Mouse (Mus musculus) heart, embryonic 12.5 days (tissue): ENCODE data around the gene Pimreg. TPM values are rescaled to one million over a fixed set of nuclear protein-coding genes. Genes with fewer than 3 reads are reported as not detected.
A peak's percentile ranks its signal among the peaks of the same experiment; 100 is the strongest.

Source experiments
- ATAC-seq: fragments of 200-750 bp; cut with Nextera tagmentation; 2 replicates; pipeline ENCODE4 v1.8.0; 2017; ENCODE audit warnings: moderate TSS enrichment, moderate library complexity; ENCODE audit not compliant: insufficient number of reproducible peaks, low FRiP score
- H3K27ac ChIP-seq: fragments of 300-500 bp; sonication (generic); 2 replicates; pipeline ENCODE4 v1.5.1; 2016; ENCODE audit warnings: mild to moderate bottlenecking, moderate library complexity; ENCODE audit not compliant: poor library complexity, severe bottlenecking
- H3K27me3 ChIP-seq: fragments of 300-500 bp; sonication (generic); replicated peaks from 2 replicates; pipeline ENCODE4 v1.6.1; 2016; ENCODE audit warnings: mild to moderate bottlenecking, moderate library complexity
- H3K36me3 ChIP-seq: fragments of 300-500 bp; sonication (generic); 2 replicates; pipeline ENCODE4 v1.6.1; 2016; ENCODE audit warnings: mild to moderate bottlenecking, moderate library complexity
- H3K4me1 ChIP-seq: fragments of 300-500 bp; sonication (generic); replicated peaks from 2 replicates; pipeline ENCODE4 v1.6.1; 2016; ENCODE audit warnings: mild to moderate bottlenecking
- H3K4me2 ChIP-seq: fragments of 300-500 bp; sonication (generic); 2 replicates; pipeline ENCODE4 v1.6.1; 2016; ENCODE audit warnings: mild to moderate bottlenecking, moderate library complexity
- H3K4me3 ChIP-seq: fragments of 300-500 bp; sonication (generic); 2 replicates; pipeline ENCODE4 v1.5.1; 2016; ENCODE audit warnings: mild to moderate bottlenecking
- H3K9ac ChIP-seq: fragments of 300-500 bp; sonication (generic); 2 replicates; pipeline ENCODE4 v1.6.1; 2016; ENCODE audit warnings: mild to moderate bottlenecking, moderate library complexity
- H3K9me3 ChIP-seq: fragments of 300-500 bp; sonication (generic); replicated peaks from 2 replicates; pipeline ENCODE4 v1.6.1; 2016; ENCODE audit warnings: mild to moderate bottlenecking, moderate library complexity
- WGBS: fragments of 180-500 bp; shearing (Covaris S2); methylation state at CpG from one replicate; pipeline ENCODE4 v1.1.7; 2016; 5-methylcytosine and 5-hydroxymethylcytosine counted together
- polyA plus RNA-seq: library from polyadenylated mRNA; unstranded; fragments of >200 nt; fragmentation: Nextera tagmentation; extraction: Ambion mirVana; gene quantifications from 2 replicates; pipeline ENCODE4 v1.2.1, GENCODE M21; 2016

Pimreg gene
- polyA plus RNA-seq, 1 experiment from 2014 or later: 90.6 TPM

DNA sequence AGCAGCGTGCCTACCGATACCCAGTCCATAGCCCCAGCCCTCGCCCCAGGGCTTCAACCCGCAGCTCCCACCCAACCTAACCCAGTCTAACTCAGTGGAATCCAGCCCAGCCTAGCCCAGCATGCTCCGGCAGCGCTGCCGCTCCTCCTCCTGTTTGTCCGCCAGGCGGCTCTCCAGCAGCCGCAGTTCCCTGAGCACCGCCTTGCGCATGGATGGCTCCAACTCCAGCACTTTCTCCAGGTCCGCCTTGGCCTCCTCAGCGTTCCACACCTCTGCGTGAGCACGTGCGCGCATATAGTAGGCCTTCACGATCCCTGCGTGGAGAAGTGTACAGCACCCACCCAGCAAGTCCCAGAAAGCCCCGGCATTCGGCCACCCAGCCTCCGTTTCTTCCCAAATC is 12.7 kb upstream of the Pimreg start:
- Histone ChIP-seq H3K4me2 (no peak overlapping the region), H3K36me3 (no peaks in the 10 kb centered on the region), H3K4me3 (no peak overlapping the region), H3K9ac (no peak overlapping the region), H3K4me1 (peaks cover 18% of the 10 kb centered on the region), H3K27me3 (peaks cover 31% of the 10 kb centered on the region), H3K9me3 (no peaks in the 10 kb centered on the region), H3K27ac (no peak overlapping the region)
- 19% methylated on average over 23 of the region's 23 CpGs for WGBS
- ATAC-seq: no peak

DNA sequence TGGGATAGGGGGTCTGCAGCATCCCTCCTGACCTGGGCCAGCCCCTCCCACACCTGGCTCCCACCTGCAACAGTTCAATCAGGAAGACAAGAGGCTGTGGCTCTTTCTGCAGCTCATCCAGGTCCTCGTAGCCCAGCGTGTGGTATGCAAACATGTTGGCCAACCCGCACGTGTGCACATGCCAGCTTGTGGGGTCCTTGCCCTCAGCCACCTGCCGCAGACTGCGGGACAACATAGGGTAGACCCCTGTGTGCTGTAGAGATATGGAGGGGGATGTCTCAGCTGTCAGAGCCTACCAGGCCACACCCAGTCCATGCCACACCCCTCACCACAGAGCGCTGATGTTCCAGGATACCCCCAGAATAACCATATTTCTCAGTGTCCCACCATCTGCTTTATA is 10.5 kb upstream of the Pimreg start:
- Histone ChIP-seq H3K4me1 (peaks cover 29% of the 10 kb centered on the region), H3K9ac (no peak overlapping the region), H3K27ac (no peak overlapping the region), H3K4me2 (no peak overlapping the region), H3K36me3 (no peaks in the 10 kb centered on the region), H3K27me3 (peaks cover 31% of the 10 kb centered on the region), H3K9me3 (no peaks in the 10 kb centered on the region), H3K4me3 (no peak overlapping the region)
- no peak for ATAC-seq
- 63% methylated on average over 7 of the region's 7 CpGs for WGBS

DNA sequence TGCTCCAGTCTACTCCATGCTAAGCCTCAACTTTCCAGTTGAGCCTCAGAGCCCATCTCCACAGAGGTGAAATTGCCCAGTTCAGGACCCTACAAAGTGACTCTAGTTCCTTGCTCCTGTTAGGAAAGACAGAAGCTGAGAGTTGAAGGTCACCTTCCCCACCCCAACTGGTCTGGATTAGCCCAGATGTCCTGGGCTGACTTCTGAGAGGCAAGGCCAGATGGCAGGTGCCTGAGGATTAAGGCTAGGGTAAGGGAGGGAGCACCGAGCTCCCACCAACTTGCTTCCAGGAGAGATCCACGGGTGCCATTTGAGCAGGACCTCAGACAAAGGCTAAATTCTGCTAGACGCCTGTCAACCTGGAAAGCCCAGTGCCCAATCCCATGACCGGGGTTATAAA is 9.7 kb upstream of the Pimreg start:
- no peaks in the 10 kb centered on the region for H3K9me3 ChIP-seq
- ATAC-seq: no peak
- no peak overlapping the region for H3K4me3 ChIP-seq
- H3K4me2 ChIP-seq: no peak overlapping the region
- H3K4me1 ChIP-seq: peaks cover 29% of the 10 kb centered on the region
- H3K27ac ChIP-seq: no peak overlapping the region
- WGBS: 64% methylated on average over 4 of the region's 4 CpGs
- H3K9ac ChIP-seq: no peak overlapping the region
- no peaks in the 10 kb centered on the region for H3K36me3 ChIP-seq
- peaks cover 31% of the 10 kb centered on the region for H3K27me3 ChIP-seq

DNA sequence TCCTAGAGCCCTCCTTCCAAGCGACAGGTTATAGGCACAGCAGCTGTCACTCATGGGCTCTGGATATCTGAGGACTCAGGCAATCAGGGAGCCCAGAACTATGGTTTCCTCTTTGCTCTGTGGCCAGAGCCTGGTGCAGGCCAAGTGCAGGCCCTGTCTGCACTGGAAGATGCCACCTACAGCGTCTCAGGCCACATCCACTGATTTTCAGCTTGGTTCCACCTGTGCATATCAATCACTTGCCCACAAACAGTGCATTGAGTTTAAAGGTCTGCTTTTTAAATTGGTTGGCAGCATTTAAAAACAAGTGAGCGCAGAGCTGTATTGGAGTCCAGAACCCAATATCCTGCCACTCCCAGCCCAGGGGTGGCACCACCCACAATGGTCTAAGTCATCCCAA is 9.2 kb upstream of the Pimreg start:
- H3K27me3 ChIP-seq: peaks cover 30% of the 10 kb centered on the region
- H3K4me2 ChIP-seq: no peak overlapping the region
- H3K4me1 ChIP-seq: peaks cover 29% of the 10 kb centered on the region
- no peak overlapping the region for H3K9ac ChIP-seq
- ATAC-seq: no peak
- H3K9me3 ChIP-seq: no peaks in the 10 kb centered on the region
- no peak overlapping the region for H3K27ac ChIP-seq
- no peaks in the 10 kb centered on the region for H3K36me3 ChIP-seq
- WGBS: 82% methylated on average over 3 of the region's 3 CpGs
- H3K4me3 ChIP-seq: no peak overlapping the region

DNA sequence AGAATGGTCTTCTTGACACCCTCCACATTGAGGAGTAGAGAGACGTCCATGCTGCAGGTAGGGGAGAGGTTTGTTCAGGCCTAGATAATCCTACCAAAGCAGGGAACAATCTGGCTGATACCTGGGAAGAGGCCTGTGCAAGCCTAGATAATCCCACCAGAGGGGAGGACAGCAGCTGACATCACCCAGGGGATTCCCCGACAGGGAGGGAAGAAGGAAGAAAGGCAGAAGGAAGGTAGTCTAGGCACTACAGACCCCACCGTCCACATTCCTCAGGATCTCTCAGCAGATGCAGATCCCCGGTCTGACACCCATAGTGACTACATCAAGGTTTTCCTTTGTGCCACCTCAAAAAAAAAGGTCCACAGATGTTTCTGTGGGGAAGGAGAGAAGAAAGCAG is 4.4 kb upstream of the Pimreg start, which contains the start of gene Aipl1:
Aipl1 (minus strand) TSS at position 101 of the 400 bp plus-strand sequence.
- 52% methylated on average over 4 of the region's 4 CpGs for WGBS
- Histone ChIP-seq H3K9me3 (no peaks in the 10 kb centered on the region), H3K36me3 (no peaks in the 10 kb centered on the region), H3K27me3 (0 out of 2 replicates have a peak, but pooled peaks cover 4% of the 10 kb centered on the region), H3K9ac (no peak within 1 kb of the TSS), H3K4me3 (no peak within 1 kb of the TSS), H3K4me2 (no peak within 1 kb of the TSS), H3K27ac (no peak within 1 kb of the TSS), H3K4me1 (peaks cover 41% of the 10 kb centered on the region)
- no peak for ATAC-seq

DNA sequence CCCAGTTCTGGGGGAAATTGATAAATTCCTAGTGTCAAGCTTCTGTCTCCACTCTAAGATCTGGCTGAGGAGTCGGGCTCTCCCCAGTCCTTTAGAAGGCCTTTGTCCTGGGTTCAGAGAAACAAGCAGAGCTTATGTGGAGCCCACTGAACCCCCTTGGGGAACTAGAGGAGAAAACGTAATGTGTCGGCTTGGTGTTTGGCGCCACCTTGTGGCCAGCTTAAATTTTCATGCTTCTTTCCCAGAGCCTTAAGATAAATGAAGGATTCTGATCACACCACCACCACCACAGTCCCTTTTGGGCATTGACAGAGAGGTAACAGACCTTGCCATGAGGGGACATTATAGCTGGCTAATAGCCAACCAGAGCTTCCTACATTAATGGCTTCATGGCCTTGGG is 3.8 kb upstream of the Pimreg start:
- H3K4me1 ChIP-seq: peaks cover 42% of the 10 kb centered on the region
- 2% methylated on average over 4 of the region's 4 CpGs for WGBS
- H3K27me3 ChIP-seq: 0 out of 2 replicates have a peak, but pooled peaks cover 4% of the 10 kb centered on the region
- H3K36me3 ChIP-seq: no peaks in the 10 kb centered on the region
- no peak overlapping the region for H3K4me3 ChIP-seq
- no peaks in the 10 kb centered on the region for H3K9me3 ChIP-seq
- H3K4me2 ChIP-seq: no peak overlapping the region
- no peak overlapping the region for H3K9ac ChIP-seq
- ATAC-seq: no peak
- H3K27ac ChIP-seq: no peak overlapping the region

DNA sequence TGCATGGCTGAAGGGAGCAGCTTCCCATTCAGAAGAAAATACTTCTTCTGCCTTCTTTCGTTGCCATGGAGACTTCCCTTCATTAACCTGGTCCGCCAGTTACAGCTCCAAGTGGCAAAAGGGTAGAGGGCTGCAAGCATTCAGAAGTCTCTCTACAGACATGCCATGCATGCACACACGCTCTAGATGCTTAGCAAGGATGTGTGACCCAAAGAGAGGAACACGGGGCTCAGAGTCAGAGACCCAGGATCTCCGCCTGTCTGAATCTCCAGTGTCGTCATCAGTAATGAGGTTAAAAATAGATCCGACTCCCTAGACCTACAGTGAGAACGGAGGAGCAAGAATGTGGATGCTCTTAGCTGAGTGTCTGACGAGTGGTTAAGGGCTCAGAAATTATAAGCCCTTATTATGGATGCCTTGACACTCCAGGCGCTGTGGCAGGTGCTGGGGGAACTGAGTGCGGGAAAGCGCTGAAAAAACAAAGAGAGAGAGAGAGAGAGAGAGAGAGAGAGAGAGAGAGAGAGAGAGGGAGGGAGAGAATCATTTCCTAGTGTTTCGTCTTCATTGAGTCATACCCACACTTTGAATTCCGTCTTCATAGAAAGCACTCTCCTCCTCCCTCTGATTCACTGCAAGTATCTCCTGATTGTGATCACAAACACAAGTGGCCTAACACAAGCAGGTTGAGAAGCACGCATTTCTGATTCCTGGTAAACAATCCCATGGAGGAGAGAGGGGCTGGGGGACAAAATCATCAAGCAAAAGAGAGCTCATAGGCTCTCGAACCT is 2.0 kb upstream of the Pimreg start:
- Histone ChIP-seq H3K9me3 (no peaks in the 10 kb centered on the region), H3K27ac (no peak overlapping the region), H3K9ac (0 out of 2 replicates have a peak overlapping the region, but pooled peaks have one; percentile 36), H3K36me3 (peaks cover 5% of the 10 kb centered on the region), H3K27me3 (0 out of 2 replicates have a peak, but pooled peaks cover 4% of the 10 kb centered on the region), H3K4me3 (no peak overlapping the region), H3K4me2 (peak overlapping the region; percentile 53), H3K4me1 (peaks cover 57% of the 10 kb centered on the region)
- ATAC-seq: no peak
- 30% methylated on average over 16 of the region's 16 CpGs for WGBS

DNA sequence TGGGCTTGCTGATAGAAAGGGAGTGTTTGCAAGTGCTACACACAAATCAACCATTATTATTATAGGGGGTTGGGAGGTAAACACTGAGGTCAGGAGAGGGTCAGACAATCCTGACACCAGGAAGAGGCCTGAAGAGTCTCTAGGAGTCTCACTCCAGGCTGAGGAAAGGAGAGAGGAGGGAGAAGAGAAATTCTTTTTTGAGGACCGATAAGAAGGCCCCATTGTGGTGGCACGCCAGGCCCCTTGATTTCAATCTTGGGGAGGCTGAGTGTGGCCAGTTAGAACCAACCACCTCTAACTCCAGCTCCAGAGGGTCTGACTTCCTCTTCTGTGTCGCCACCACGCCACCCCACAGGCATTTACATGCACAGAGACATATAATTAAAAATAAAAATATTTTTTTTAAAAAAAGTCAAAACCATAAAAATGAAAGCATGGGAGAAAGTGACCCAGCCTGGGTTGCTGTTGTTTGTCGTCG is 503 bp upstream of the Pimreg start:
- Histone ChIP-seq H3K4me1 (peaks cover 51% of the 10 kb centered on the region), H3K27ac (peak overlapping the region; percentile 52)
- 14% methylated on average over 6 of the region's 6 CpGs for WGBS

DNA sequence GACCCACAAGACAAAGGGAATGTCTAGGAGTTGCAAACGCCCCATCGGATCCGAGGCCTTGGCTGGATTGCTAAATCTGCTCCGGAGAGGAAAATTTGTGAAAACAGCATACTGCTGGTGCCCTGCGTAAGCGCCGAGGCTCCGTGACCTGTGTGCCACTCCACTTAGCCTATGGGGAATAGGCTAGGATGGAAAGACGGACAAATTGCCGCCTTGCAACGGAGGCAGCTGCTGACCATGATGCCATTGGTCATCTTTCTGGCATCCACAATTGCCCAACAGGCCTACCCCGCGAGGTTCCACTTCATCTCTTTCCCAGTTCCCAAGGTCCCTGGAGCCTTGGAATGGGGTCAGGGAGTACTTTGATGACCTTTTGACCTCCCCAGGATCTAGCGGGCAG is 799 bp downstream of the Pimreg start:
- Histone ChIP-seq H3K4me3 (peak overlapping the region; percentile 79), H3K9me3 (no peaks in the 10 kb centered on the region), H3K4me2 (peak overlapping the region; percentile 94), H3K9ac (peak overlapping the region; percentile 60), H3K27me3 (no peaks in the 10 kb centered on the region), H3K27ac (no peak overlapping the region), H3K4me1 (peaks cover 51% of the 10 kb centered on the region), H3K36me3 (peaks cover 30% of the 10 kb centered on the region)
- ATAC-seq: no peak
- 2% methylated on average over 14 of the region's 14 CpGs for WGBS

More for the DNA sequence above, 503 bp upstream of the Pimreg start:
- Histone ChIP-seq H3K36me3 (peaks cover 20% of the 10 kb centered on the region), H3K9ac (peak overlapping the region; percentile 73), H3K27me3 (0 out of 2 replicates have a peak, but pooled peaks cover 4% of the 10 kb centered on the region), H3K9me3 (no peaks in the 10 kb centered on the region), H3K4me3 (peak overlapping the region; percentile 79), H3K4me2 (peak overlapping the region; percentile 94)
- 0 out of 2 replicates have a peak, but pooled peaks have one; percentile 10 for ATAC-seq

DNA sequence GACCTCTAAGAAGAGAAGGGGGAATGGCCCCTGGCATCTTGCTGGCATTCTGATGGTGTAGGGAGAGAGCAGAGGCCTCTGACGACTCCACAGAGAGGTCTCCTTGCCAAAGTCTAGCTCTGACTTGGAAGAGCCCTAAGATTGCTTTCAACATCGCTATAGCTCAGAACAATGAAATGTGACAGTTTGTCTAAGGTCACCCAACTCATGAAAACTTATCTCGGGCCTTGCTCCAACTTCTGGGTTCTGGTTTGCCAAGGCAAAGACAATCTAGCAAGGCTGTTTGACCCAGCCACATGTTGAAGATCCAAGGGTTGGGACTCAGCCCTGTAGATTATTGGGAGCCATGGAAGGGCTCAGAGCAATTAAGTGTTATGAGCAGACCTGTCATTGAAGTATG is 2.4 kb downstream of the Pimreg start:
- Histone ChIP-seq H3K4me1 (peaks cover 49% of the 10 kb centered on the region), H3K4me3 (no peak overlapping the region), H3K36me3 (peaks cover 30% of the 10 kb centered on the region), H3K27ac (no peak overlapping the region), H3K9me3 (no peaks in the 10 kb centered on the region), H3K9ac (no peak overlapping the region), H3K27me3 (peaks cover 5% of the 10 kb centered on the region), H3K4me2 (peak overlapping the region; percentile 94)
- ATAC-seq: no peak
- WGBS: 79% methylated on average over 3 of the region's 3 CpGs

DNA sequence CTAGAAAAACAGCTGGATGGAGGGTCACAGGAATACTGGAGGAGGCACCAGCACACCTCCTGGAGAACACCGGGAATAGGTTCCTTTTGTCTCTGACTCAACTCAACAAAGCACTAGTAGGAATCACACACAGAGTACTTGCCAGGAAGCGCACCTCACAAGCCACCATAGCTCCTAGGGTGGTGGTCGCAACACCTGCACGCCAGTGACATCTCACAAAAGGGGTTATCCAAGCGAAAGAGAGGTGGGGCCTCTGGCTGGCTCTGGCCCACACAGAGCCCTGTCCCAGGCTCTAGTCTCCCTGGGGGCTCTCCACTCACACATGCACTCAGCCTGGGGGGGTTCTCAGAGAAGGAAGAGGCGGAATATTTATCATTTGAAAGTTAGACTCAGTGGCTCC is 6.9 kb downstream of the Pimreg start:
- peaks cover 30% of the 10 kb centered on the region for H3K36me3 ChIP-seq
- H3K9ac ChIP-seq: no peak overlapping the region
- no peak overlapping the region for H3K4me2 ChIP-seq
- peaks cover 45% of the 10 kb centered on the region for H3K27me3 ChIP-seq
- WGBS: 60% methylated on average over 6 of the region's 6 CpGs
- no peak overlapping the region for H3K4me3 ChIP-seq
- H3K4me1 ChIP-seq: peaks cover 24% of the 10 kb centered on the region
- ATAC-seq: no peak
- H3K9me3 ChIP-seq: no peaks in the 10 kb centered on the region
- no peak overlapping the region for H3K27ac ChIP-seq
